Mouse (Mus musculus) forebrain, embryonic 15.5 days (tissue): ENCODE results near the gene Zfp119b. TPM values are rescaled to one million over a fixed set of nuclear protein-coding genes. Genes with fewer than 3 reads are reported as not detected.

Experiments used
- ATAC-seq: fragments of 200-750 bp; cut with Nextera tagmentation; replicated peaks from 2 replicates; pipeline ENCODE4 v1.8.0; 2017; ENCODE audit warnings: mild to moderate bottlenecking, moderate TSS enrichment, moderate library complexity
- H3K27ac ChIP-seq: fragments of 300-500 bp; sonication (generic); replicated peaks from 2 replicates; pipeline ENCODE4 v1.5.1; 2015; ENCODE audit warnings: mild to moderate bottlenecking, inconsistent platforms
- H3K27me3 ChIP-seq: fragments of 300-500 bp; sonication (generic); 2 replicates; pipeline ENCODE4 v1.6.1; 2015; ENCODE audit warnings: inconsistent platforms
- H3K36me3 ChIP-seq: fragments of 300-500 bp; sonication (generic); 2 replicates; pipeline ENCODE4 v1.6.1; 2015; ENCODE audit warnings: mild to moderate bottlenecking, inconsistent platforms
- H3K4me1 ChIP-seq: fragments of 300-500 bp; sonication (generic); 2 replicates; pipeline ENCODE4 v1.6.1; 2015; ENCODE audit warnings: inconsistent platforms
- H3K4me2 ChIP-seq: fragments of 300-500 bp; sonication (generic); replicated peaks from 2 replicates; pipeline ENCODE4 v1.6.1; 2015; ENCODE audit warnings: mild to moderate bottlenecking, inconsistent platforms
- H3K4me3 ChIP-seq: fragments of 300-500 bp; sonication (generic); 2 replicates; pipeline ENCODE4 v1.5.1; 2015; ENCODE audit warnings: mild to moderate bottlenecking, inconsistent platforms
- H3K9ac ChIP-seq: fragments of 300-500 bp; sonication (generic); replicated peaks from 2 replicates; pipeline ENCODE4 v1.6.1; 2015; ENCODE audit warnings: mild to moderate bottlenecking, inconsistent platforms
- H3K9me3 ChIP-seq: fragments of 300-500 bp; sonication (generic); 2 replicates; pipeline ENCODE4 v1.6.1; 2016; ENCODE audit warnings: inconsistent platforms
- WGBS: fragments of 180-500 bp; shearing (Covaris S2); methylation state at CpG from one replicate; pipeline ENCODE4 v1.1.7; 2015; ENCODE audit warnings: mixed read lengths; 5-methylcytosine and 5-hydroxymethylcytosine counted together
- polyA plus RNA-seq: library from polyadenylated mRNA; unstranded; fragments of >200 nt; fragmentation: Nextera tagmentation; extraction: Ambion mirVana; gene quantifications from 2 replicates; pipeline ENCODE4 v1.2.1, GENCODE M21; 2015

The Zfp119b gene
- polyA plus RNA-seq, 1 experiment from 2014 or later = 7.9 TPM

- Histone ChIP-seq H3K36me3 (peaks cover 22% of the 10 kb centered on the region; the same call in 1 of the 2 replicates), H3K4me3 (no peak overlapping the region), H3K4me2 (no peak overlapping the region), H3K27ac (no peak overlapping the region), H3K27me3 (no peaks in the 10 kb centered on the region), H3K9me3 (no peaks in the 10 kb centered on the region), H3K9ac (no peak overlapping the region), H3K4me1 (peaks cover 10% of the 10 kb centered on the region)
- no peak for ATAC-seq
- 82% methylated on average over 9 of the region's 9 CpGs for WGBS
These were observed 15.7 kb upstream of the Zfp119b start for GRCm38 (mm10) chr17:55964996-55965395.

DNA sequence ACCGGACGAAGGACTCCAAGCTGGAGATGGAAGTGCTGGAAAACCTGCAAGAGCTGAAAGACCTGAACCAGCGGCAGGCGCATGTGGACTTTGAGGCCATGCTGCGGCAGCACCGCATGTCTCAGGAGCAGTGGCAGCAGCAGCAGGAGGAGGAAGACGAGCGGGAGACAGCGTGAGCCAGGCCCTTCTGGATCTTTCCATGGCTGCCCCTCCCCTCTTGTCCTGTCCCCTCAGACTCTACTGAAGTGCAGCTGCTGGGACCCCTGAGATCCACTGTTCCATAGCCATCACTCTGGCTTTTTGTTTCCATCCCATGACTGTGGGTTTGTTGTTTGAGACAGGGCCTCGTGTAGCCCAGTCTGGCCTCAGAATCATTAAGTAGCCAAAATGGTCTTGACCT is 15.2 kb upstream of the Zfp119b start:
- Histone ChIP-seq H3K27me3 (no peaks in the 10 kb centered on the region), H3K4me1 (peaks cover 10% of the 10 kb centered on the region), H3K27ac (no peak overlapping the region), H3K9ac (no peak overlapping the region), H3K36me3 (peaks cover 22% of the 10 kb centered on the region; the same call in 1 of the 2 replicates), H3K9me3 (no peaks in the 10 kb centered on the region), H3K4me2 (no peak overlapping the region), H3K4me3 (no peak overlapping the region)
- no peak for ATAC-seq
- WGBS = 93% methylated on average over 10 of the region's 10 CpGs

DNA sequence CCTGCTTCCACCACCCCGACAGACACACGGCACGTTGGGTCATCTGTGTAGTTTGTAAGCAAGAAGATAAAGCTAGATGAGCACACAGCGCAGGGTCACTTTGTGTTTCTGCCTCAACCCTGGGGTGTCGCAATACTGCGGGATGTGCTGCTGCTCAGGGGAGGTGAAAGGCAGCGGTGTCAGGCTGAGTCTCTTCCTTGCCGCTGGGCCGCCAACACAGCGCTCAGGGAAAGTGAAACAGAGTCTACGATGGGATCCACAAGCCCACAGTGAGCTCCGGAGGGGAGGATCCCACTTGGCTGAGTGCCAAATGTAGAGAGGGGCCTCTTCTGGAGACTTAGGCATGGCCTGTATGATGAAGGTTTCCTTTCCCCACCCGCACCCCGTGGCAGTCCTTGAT is 13.9 kb upstream of the Zfp119b start:
- Histone ChIP-seq H3K27ac (no peak overlapping the region), H3K4me1 (peaks cover 15% of the 10 kb centered on the region), H3K36me3 (peaks cover 22% of the 10 kb centered on the region; the same call in 1 of the 2 replicates), H3K4me2 (no peak overlapping the region), H3K4me3 (no peak overlapping the region), H3K9ac (no peak overlapping the region), H3K27me3 (no peaks in the 10 kb centered on the region), H3K9me3 (no peaks in the 10 kb centered on the region)
- no peak for ATAC-seq
- WGBS = 79% methylated on average over 14 of the region's 14 CpGs

DNA sequence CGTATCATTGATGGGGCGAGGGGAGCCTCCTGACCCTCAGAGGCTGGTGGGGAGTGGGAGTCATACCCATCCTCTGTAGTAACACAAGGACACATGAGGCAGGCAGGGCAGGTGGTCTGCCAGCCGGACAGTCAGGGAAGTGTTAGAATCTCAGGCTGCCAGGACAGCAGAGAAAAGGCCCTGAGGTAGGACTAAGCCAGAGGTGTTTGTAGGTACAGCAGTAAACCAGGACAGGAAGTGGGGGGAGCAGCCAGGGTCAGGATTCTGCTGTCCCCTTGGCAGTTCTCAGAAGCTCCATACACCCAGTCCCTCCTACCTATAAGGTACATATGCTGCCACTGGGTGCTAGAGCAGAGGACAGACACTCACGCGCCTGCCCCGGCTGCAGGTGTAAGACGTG is 12.3 kb upstream of the Zfp119b start:
- Histone ChIP-seq H3K27ac (no peak overlapping the region), H3K9me3 (no peaks in the 10 kb centered on the region), H3K9ac (no peak overlapping the region), H3K36me3 (peaks cover 17% of the 10 kb centered on the region; the same call in 1 of the 2 replicates), H3K4me1 (peaks cover 29% of the 10 kb centered on the region), H3K4me2 (no peak overlapping the region), H3K4me3 (no peak overlapping the region), H3K27me3 (no peaks in the 10 kb centered on the region)
- ATAC-seq = no peak
- WGBS = 94% methylated on average over 7 of the region's 7 CpGs

DNA sequence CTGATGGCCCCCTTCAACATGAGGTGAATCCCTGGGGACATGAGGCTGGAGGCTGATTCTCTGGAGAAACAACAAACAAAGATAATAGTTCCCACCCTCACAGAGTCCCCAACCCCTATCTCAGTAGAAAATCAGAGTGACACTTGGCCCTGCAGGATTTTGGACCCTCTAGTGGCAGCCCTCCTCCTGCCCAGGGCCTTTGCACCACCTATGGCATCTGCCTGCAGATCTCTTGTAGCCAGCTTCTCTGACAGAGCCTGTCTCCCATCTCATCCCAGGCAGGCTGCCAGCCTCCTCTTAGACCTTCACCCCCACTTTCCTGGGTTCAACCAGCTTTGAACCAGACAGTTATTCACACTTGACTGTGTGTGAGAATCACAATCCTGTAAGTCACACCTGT is 11.5 kb upstream of the Zfp119b start:
- no peaks in the 10 kb centered on the region for H3K9me3 ChIP-seq
- no peak overlapping the region for H3K27ac ChIP-seq
- H3K9ac ChIP-seq = no peak overlapping the region
- H3K27me3 ChIP-seq = no peaks in the 10 kb centered on the region
- H3K4me2 ChIP-seq = no peak overlapping the region
- peaks cover 38% of the 10 kb centered on the region for H3K4me1 ChIP-seq
- ATAC-seq = no peak
- H3K36me3 ChIP-seq = peaks cover 16% of the 10 kb centered on the region; the same call in 1 of the 2 replicates
- H3K4me3 ChIP-seq = no peak overlapping the region

GRCm38 (mm10) chr17:55959946-55960740 is 10.8 kb upstream of the Zfp119b start:
- 75% methylated on average over 10 of the region's 10 CpGs for whole genome bisulfite sequencing
- ATAC-seq = no peak

DNA sequence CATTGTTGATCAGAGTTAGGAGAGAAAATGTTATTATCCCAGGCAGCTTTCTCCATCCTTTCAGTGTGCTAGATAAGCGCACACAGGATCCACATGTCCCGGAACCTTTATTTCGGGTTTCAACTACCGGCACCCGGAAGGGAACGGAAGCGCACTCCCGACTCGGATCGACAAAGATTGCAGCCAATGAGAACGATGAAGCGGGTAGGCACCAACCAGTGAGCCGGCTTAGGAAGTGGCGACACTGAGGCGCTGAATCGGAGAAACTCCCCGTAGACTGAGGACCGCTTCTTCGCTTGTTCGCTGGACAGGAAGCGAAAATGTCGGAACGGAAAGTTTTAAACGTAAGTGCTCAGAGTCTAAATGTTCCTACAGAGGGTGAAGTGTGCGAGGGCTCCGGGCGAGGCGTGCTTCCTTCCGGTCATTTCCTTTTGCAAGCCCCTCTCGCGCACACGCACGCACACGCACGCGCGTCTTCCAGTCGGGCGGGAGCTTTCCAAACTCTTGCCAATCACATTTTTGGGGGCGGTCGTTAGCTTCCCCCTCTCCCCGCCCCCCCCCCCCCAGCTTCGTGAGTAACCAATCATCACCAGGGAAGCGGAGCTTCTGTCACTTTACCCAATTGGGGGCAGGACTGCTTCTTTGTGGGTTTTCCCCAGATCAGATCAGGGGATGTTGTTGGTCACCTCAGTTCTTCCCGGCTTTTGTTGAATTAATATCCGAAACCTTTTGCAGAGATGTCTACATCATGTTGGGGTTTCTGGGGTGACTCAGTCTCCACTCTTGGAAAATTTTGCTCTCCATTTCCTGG is 9.8 kb upstream of the Zfp119b start, which contains the start of gene Yju2:
Yju2 (plus strand) TSS at position 182 of the 811 bp plus-strand sequence.
- no peaks in the 10 kb centered on the region for H3K9me3 ChIP-seq
- H3K4me1 ChIP-seq = peaks cover 40% of the 10 kb centered on the region
- H3K9ac ChIP-seq = peak within 1 kb of the TSS; percentile 54
- H3K4me2 ChIP-seq = peak within 1 kb of the TSS; percentile 66
- under 1% methylated on average over 46 of the region's 46 CpGs for WGBS
- H3K27me3 ChIP-seq = 0 out of 2 replicates have a peak, but pooled peaks cover 2% of the 10 kb centered on the region
- peak within 1 kb of the TSS; percentile 55 for H3K4me3 ChIP-seq
- peaks cover 8% of the 10 kb centered on the region; the same call in 1 of the 2 replicates for H3K36me3 ChIP-seq
- peak within 1 kb of the TSS; percentile 97 for H3K27ac ChIP-seq
- peak; percentile 93 for ATAC-seq

More at GRCm38 (mm10) chr17:55959946-55960740, 10.8 kb upstream of the Zfp119b start:
- Histone ChIP-seq H3K27me3 (no peaks in the 10 kb centered on the region), H3K4me2 (peak overlapping the region; percentile 66), H3K4me3 (peak overlapping the region; percentile 55), H3K4me1 (peaks cover 40% of the 10 kb centered on the region), H3K9ac (peak overlapping the region; percentile 43), H3K36me3 (peaks cover 13% of the 10 kb centered on the region; the same call in 1 of the 2 replicates), H3K27ac (peak overlapping the region; percentile 97), H3K9me3 (no peaks in the 10 kb centered on the region)

DNA sequence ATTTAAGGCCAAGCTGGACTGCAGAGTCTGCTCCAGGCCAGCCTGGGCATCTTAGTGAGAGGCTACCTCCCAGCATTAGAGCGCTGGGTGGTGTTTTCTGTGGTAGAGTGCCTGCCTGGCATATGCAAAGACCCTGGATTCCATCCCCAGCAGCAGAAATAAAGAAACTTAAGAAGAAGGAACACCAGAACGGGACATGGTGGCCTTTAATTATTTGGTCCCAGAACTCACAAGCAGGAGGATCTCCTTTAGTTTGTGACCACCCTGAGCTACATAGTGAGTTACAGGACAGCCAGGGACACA is 9.2 kb upstream of the Zfp119b start:
- Histone ChIP-seq H3K27me3 (0 out of 2 replicates have a peak, but pooled peaks cover 3% of the 10 kb centered on the region), H3K4me3 (peak overlapping the region; percentile 55), H3K4me1 (peaks cover 40% of the 10 kb centered on the region), H3K9me3 (no peaks in the 10 kb centered on the region), H3K4me2 (peak overlapping the region; percentile 66), H3K36me3 (peaks cover 8% of the 10 kb centered on the region; the same call in 1 of the 2 replicates), H3K27ac (peak overlapping the region; percentile 97), H3K9ac (peak overlapping the region; percentile 54)
- ATAC-seq = no peak
- WGBS = 27% methylated on average over 2 of the region's 2 CpGs

DNA sequence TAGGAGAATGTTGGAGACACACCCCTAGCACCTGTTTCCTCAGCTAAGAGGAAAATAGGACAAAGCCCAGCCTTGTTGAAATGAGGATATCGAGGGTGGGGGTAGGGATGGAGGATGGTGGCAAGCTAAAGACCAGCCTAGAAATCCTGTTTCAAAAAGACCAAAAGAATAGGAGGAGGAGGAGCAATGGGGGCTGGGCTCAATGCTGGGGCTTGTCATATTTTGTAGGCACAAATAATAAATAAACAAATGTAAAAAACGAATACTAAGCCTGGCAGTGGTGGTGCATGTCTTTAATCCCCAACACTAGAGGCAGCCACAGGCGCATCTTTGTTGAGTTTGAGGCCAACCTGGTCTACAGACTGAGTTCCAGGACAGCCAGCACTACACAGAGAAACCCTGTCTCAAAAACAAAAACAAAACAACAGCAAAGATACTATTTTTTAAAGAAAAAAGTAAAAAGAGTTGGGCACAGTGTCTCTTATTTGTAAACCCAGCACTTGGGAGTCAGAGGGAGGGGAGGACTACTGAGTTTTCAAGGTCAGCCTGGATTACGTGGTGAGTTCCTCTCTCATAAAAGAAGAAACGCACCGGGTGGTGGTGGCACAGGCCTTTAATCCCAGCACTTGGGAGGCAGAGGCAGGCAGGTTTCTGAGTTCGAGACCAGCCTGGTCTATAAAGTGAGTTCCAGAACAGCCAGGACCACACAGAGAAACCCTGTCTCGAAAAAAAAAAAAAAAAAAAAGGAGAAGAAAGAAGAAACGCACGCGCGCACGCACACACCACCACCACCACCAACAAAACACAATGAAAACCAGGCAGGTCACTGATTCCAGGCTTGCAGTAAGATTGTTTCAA is 8.7 kb upstream of the Zfp119b start:
- Histone ChIP-seq H3K4me1 (peaks cover 40% of the 10 kb centered on the region), H3K27ac (peak overlapping the region; percentile 97), H3K27me3 (0 out of 2 replicates have a peak, but pooled peaks cover 3% of the 10 kb centered on the region), H3K4me2 (peak overlapping the region; percentile 66), H3K9me3 (no peaks in the 10 kb centered on the region), H3K9ac (peak overlapping the region; percentile 54), H3K4me3 (peak overlapping the region; percentile 55), H3K36me3 (peaks cover 8% of the 10 kb centered on the region; the same call in 1 of the 2 replicates)
- ATAC-seq = no peak
- 83% methylated on average over 13 of the region's 13 CpGs for WGBS

DNA sequence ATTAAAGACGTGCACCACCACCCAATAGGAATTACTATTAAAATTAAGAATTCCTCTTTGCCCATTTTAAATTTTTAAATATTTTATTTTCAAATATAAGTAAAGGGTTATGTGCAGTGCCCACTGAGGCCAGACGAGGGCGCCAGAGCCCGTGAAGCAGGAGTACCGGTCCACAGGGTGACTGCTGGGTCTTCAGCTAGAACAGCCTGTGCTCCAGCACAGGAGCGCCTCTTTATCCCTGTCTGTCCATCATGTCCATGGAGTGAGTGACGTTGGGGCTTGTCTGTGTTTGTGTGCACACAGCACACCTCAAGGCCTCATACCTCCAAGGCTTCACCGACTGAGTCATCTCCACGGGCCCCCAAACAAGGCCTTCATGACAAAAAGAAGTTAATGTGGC is 7.9 kb upstream of the Zfp119b start:
- no peak overlapping the region for H3K9ac ChIP-seq
- H3K4me3 ChIP-seq = no peak overlapping the region
- H3K36me3 ChIP-seq = peaks cover 5% of the 10 kb centered on the region; the same call in 1 of the 2 replicates
- H3K27me3 ChIP-seq = 0 out of 2 replicates have a peak, but pooled peaks cover 3% of the 10 kb centered on the region
- 13% methylated on average over 9 of the region's 9 CpGs for WGBS
- peak overlapping the region; percentile 91 for H3K4me2 ChIP-seq
- H3K27ac ChIP-seq = no peak overlapping the region
- ATAC-seq = no peak
- no peaks in the 10 kb centered on the region for H3K9me3 ChIP-seq
- peaks cover 40% of the 10 kb centered on the region for H3K4me1 ChIP-seq

DNA sequence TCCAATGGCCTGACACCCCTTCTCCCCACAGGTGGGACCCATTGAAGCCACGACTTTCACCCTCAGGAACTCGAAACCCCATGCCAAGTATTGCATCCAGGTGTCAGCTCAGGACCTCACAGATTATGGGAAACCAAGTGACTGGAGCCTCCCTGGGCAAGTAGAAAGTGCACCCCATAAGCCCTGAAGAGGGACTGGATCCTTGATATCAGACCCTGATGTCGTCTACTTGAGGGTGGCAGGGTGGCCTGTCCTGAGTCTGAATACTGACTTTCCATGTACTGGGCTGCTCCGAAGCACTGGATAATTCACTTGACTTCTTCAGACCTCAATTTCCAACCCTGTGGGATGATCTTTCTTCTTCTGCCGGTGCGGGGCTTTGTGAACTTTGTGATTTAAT is 7.3 kb upstream of the Zfp119b start:
- peak overlapping the region; percentile 35 for H3K27ac ChIP-seq

More for the DNA sequence above, 7.3 kb upstream of the Zfp119b start:
- peaks cover 40% of the 10 kb centered on the region for H3K4me1 ChIP-seq
- H3K4me2 ChIP-seq = peak overlapping the region; percentile 91
- no peaks in the 10 kb centered on the region for H3K9me3 ChIP-seq
- H3K36me3 ChIP-seq = 0 out of 2 replicates have a peak, but pooled peaks cover 4% of the 10 kb centered on the region
- no peak for ATAC-seq
- H3K9ac ChIP-seq = peak overlapping the region; percentile 68
- H3K4me3 ChIP-seq = peak overlapping the region; percentile 61
- WGBS = 31% methylated on average over 6 of the region's 6 CpGs
- H3K27me3 ChIP-seq = 0 out of 2 replicates have a peak, but pooled peaks cover 3% of the 10 kb centered on the region
